Mouse (Mus musculus) myocyte (in vitro differentiated cells): ENCODE data around the gene Tcaf1. TPM values are rescaled to one million over a fixed set of nuclear protein-coding genes. Genes with fewer than 3 reads are reported as not detected.

Experiments used
- H3K27me3 ChIP-seq: one replicate; pipeline ENCODE4 v1.6.1; 2011; ENCODE audit not compliant: control insufficient read depth, insufficient read depth, insufficient read length
- H3K36me3 ChIP-seq: one replicate; pipeline ENCODE4 v1.6.1; 2011; ENCODE audit not compliant: control insufficient read depth, insufficient read depth
- H3K4me2 ChIP-seq: one replicate; pipeline ENCODE4 v1.6.1; 2011; ENCODE audit warnings: low read depth, control low read depth
- H3K4me3 ChIP-seq: one replicate; pipeline ENCODE4 v1.5.1; 2011; ENCODE audit warnings: mild to moderate bottlenecking, control low read depth, moderate library complexity
- H3K79me2 ChIP-seq: one replicate; pipeline ENCODE4 v1.6.1; 2011; ENCODE audit not compliant: control insufficient read depth, insufficient read depth
- H3ac ChIP-seq: one replicate; pipeline ENCODE4 v1.6.1; 2011; ENCODE audit not compliant: control insufficient read depth, insufficient read length
- CEBPB ChIP-seq: IDR thresholded peaks from 2 replicates; pipeline ENCODE4 v1.6.1; 2011; ENCODE audit warnings: mild to moderate bottlenecking, moderate library complexity; ENCODE audit not compliant: poor library complexity, insufficient read depth, severe bottlenecking
- E2F4 ChIP-seq: IDR thresholded peaks from one replicate; pipeline ENCODE4 v1.6.1; 2011; ENCODE audit warnings: mild to moderate bottlenecking, control low read depth, moderate library complexity; ENCODE audit not compliant: insufficient read depth
- MAX ChIP-seq: IDR thresholded peaks from one replicate; pipeline ENCODE4 v1.6.1; 2011; ENCODE audit warnings: low read depth, mild to moderate bottlenecking, control low read depth
- MYOD1 ChIP-seq, 3 experiments: IDR thresholded peaks; one replicate each; pipeline ENCODE4 v1.6.1; 2011; ENCODE audit warnings: control low read depth in 2 of 3, low read depth in 2 of 3, mild to moderate bottlenecking in 2 of 3, moderate library complexity in 1 of 3; ENCODE audit not compliant: insufficient read length in 2 of 3, control insufficient read depth in 1 of 3
- MYOG ChIP-seq, 3 experiments: IDR thresholded peaks; one replicate each; pipeline ENCODE4 v1.6.1; 2011; ENCODE audit warnings: control low read depth in 2 of 3, low read depth in 2 of 3, mild to moderate bottlenecking in 2 of 3; ENCODE audit not compliant: insufficient read length in 2 of 3, control insufficient read depth in 1 of 3, insufficient read depth in 1 of 3
- POLR2A ChIP-seq: IDR thresholded peaks from one replicate; pipeline ENCODE4 v1.6.1; 2011; ENCODE audit warnings: low read depth, mild to moderate bottlenecking, control low read depth, moderate library complexity; ENCODE audit not compliant: insufficient read length
- POLR2AphosphoS2 ChIP-seq: IDR thresholded peaks from one replicate; pipeline ENCODE4 v1.6.1; 2011; ENCODE audit warnings: low read depth, control low read depth; ENCODE audit not compliant: insufficient read length
- REST ChIP-seq: IDR thresholded peaks from one replicate; pipeline ENCODE4 v1.6.1; 2011; ENCODE audit warnings: mild to moderate bottlenecking, control low read depth, moderate library complexity; ENCODE audit not compliant: insufficient read depth, insufficient read length
- SRF ChIP-seq: IDR thresholded peaks from one replicate; pipeline ENCODE4 v1.6.1; 2011; ENCODE audit warnings: low read depth; ENCODE audit not compliant: control insufficient read depth, insufficient read length
- TCF12 ChIP-seq: IDR thresholded peaks from one replicate; pipeline ENCODE4 v1.6.1; 2011; ENCODE audit warnings: mild to moderate bottlenecking, control low read depth; ENCODE audit not compliant: poor library complexity, insufficient read depth, severe bottlenecking
- TCF3 ChIP-seq: IDR thresholded peaks from one replicate; pipeline ENCODE4 v1.6.1; 2011; ENCODE audit warnings: low read depth, control low read depth; ENCODE audit not compliant: insufficient read length
- USF1 ChIP-seq: IDR thresholded peaks from one replicate; pipeline ENCODE4 v1.6.1; 2011; ENCODE audit warnings: low read depth, mild to moderate bottlenecking, control low read depth, moderate library complexity
- polyA plus RNA-seq: library from polyadenylated mRNA; unstranded; fragments of >200 nt; fragmentation: generic; extraction: Trizol; gene quantifications from one replicate; pipeline ENCODE4 v1.2.1, GENCODE M21; 2012; ENCODE audit warnings: missing spikeins

Tcaf1 gene
- 15.9 TPM for polyA plus RNA-seq

- H3K36me3 ChIP-seq = no peaks in the 10 kb centered on the region
- H3ac ChIP-seq = no peak within 1 kb of the TSS
- TF ChIP-seq MYOG (IDR thresholded peaks at IDR 0.05; ENCODE audit: control insufficient read depth in 1 of 3, insufficient read depth in 1 of 3, insufficient read length in 2 of 3, low read depth in 2 of 3) = no peak
- no peak for TF ChIP-seq MAX
- no peak for TF ChIP-seq REST
- TF ChIP-seq MYOD1 (IDR thresholded peaks at IDR 0.05; ENCODE audit: control insufficient read depth in 1 of 3, insufficient read length in 2 of 3, low read depth in 2 of 3) = no peak
- no peak for TF ChIP-seq E2F4
- no peak for TF ChIP-seq TCF12
- TF ChIP-seq TCF3 = no peak
- TF ChIP-seq POLR2AphosphoS2 = no peak
- peak within 1 kb of the TSS; percentile 50 for H3K4me2 ChIP-seq
- H3K79me2 ChIP-seq = no peaks in the 10 kb centered on the region
- H3K4me3 ChIP-seq = peak within 1 kb of the TSS; percentile 20
- H3K27me3 ChIP-seq = no peaks in the 10 kb centered on the region
Measured at GRCm38 (mm10) chr6:42709291-42710211, at the start of gene Tcaf1. Gene Tcaf1, minus strand, starts transcription at chr6:42710088.

DNA sequence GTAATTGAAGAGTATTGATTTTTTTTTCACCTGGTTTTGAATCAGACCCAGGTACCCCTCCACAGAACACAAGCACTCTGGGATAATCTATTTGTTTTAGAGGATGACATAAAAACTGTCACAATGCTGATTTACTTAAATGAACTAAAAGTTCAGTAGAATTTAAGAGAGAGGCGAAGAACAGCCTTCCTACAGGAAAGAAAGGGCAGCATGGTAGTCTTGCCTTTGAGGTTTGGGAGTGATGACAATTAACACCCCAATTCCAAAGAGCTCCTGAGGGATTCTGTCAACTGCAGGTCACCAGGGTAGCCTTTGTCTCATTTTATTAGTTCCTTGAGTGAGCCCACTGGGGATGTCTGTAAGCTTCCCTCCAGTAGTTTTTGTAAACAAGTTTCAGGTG, 46.2 kb upstream of the Tcaf1 start, which contains the start of gene Olfr38:
Gene Olfr38, plus strand, starts transcription at position 301 of the 400 bp plus-strand sequence.
- Histone ChIP-seq H3K27me3 (no peaks in the 10 kb centered on the region), H3K4me2 (no peak within 1 kb of the TSS), H3K36me3 (no peaks in the 10 kb centered on the region), H3ac (no peak within 1 kb of the TSS), H3K4me3 (no peak within 1 kb of the TSS), H3K79me2 (no peaks in the 10 kb centered on the region)
- TF ChIP-seq CEBPB (no peak), MYOG (IDR thresholded peaks at IDR 0.05; ENCODE audit: control insufficient read depth in 1 of 3, insufficient read depth in 1 of 3, insufficient read length in 2 of 3, low read depth in 2 of 3) (no peak)

DNA sequence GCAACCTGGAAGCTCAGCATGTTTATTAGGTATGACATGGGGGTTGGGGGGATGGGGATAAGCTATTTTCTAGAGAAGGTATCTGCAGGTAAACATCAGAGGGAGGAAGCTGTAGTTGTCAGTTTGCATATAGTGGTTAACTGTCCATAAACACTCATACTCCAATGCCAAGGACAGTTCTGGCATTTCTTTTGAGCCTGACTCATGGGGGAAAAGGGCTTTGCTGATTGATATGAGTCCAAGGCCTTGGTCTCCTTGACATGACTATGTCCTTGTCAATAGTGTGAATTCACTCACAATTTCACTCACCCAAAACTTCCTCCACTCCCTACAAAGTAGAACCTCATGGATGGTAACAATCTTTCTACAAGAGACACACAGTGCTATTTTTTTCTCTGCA, 38.0 kb upstream of the Tcaf1 start:
- no peak overlapping the region for H3K4me3 ChIP-seq
- TF ChIP-seq USF1 (no peak), MYOG (IDR thresholded peaks at IDR 0.05; ENCODE audit: control insufficient read depth in 1 of 3, insufficient read depth in 1 of 3, insufficient read length in 2 of 3, low read depth in 2 of 3) (no peak), SRF (no peak), TCF3 (no peak), MAX (no peak)
- no peaks in the 10 kb centered on the region for H3K79me2 ChIP-seq
- no peaks in the 10 kb centered on the region for H3K36me3 ChIP-seq
- H3K4me2 ChIP-seq = no peak overlapping the region
- H3ac ChIP-seq = no peak overlapping the region
- H3K27me3 ChIP-seq = no peaks in the 10 kb centered on the region

DNA sequence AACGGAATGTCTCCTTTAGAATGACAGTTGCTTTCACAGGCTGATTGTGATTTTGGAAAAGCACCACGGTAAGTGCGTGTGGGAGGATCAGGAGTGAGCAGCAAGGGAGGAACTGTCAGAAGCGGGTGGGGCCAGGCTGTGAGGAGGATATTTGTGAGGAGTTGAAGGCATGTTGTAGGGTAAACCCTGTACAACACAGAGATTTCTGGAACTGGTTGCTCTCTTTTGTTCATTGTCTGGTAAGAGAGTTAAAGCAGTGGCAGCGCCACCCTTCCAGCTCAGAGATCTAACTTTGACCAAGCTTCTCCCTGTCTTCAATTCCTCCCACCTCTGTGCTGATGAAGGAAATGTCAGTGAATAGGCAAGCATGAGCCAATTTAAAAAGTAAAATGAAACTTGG, 32.4 kb upstream of the Tcaf1 start:
- H3K4me2 ChIP-seq = no peak overlapping the region
- H3ac ChIP-seq = no peak overlapping the region
- H3K4me3 ChIP-seq = no peak overlapping the region
- H3K79me2 ChIP-seq = no peaks in the 10 kb centered on the region
- no peaks in the 10 kb centered on the region for H3K36me3 ChIP-seq
- H3K27me3 ChIP-seq = no peaks in the 10 kb centered on the region
- TF ChIP-seq MYOG (IDR thresholded peaks at IDR 0.05; ENCODE audit: control insufficient read depth in 1 of 3, insufficient read depth in 1 of 3, insufficient read length in 2 of 3, low read depth in 2 of 3) = no peak
- TF ChIP-seq POLR2A = no peak
- TF ChIP-seq SRF = no peak
- no peak for TF ChIP-seq MYOD1 (IDR thresholded peaks at IDR 0.05; ENCODE audit: control insufficient read depth in 1 of 3, insufficient read length in 2 of 3, low read depth in 2 of 3)
- TF ChIP-seq CEBPB = no peak
- no peak for TF ChIP-seq TCF12
- no peak for TF ChIP-seq E2F4
- no peak for TF ChIP-seq REST
- TF ChIP-seq MAX = no peak
- TF ChIP-seq POLR2AphosphoS2 = no peak
- TF ChIP-seq TCF3 = no peak
- no peak for TF ChIP-seq USF1

DNA sequence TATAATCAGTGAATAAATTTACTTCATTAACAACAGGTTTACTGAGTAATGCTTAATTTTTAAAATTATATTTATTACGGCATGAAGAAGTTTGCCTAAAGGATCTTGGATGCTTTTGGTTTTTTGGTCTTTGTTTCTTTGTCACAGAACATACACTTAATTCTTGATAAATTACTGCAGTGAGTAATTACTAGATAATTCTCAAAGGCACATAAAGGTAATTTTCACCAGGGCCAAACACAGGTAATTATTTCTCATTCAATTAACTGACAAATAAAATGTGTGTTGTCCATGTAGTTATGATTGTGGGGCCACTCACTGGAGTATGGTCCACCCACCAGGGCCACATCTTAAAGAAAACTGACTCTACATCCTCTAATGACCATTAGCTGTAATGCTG, 29.2 kb upstream of the Tcaf1 start, which contains the start of gene Olfr453:
Gene Olfr453, plus strand, starts transcription at position 301 of the 400 bp plus-strand sequence.
- Histone ChIP-seq H3K79me2 (no peaks in the 10 kb centered on the region), H3K4me3 (no peak within 1 kb of the TSS), H3K27me3 (no peaks in the 10 kb centered on the region), H3K36me3 (no peaks in the 10 kb centered on the region), H3ac (no peak within 1 kb of the TSS), H3K4me2 (no peak within 1 kb of the TSS)
- TF ChIP-seq CEBPB = no peak
- TF ChIP-seq SRF = no peak
- TF ChIP-seq MAX = no peak
- TF ChIP-seq POLR2A = no peak
- TF ChIP-seq MYOG (IDR thresholded peaks at IDR 0.05; ENCODE audit: control insufficient read depth in 1 of 3, insufficient read depth in 1 of 3, insufficient read length in 2 of 3, low read depth in 2 of 3) = no peak
- TF ChIP-seq POLR2AphosphoS2 = no peak
- TF ChIP-seq USF1 = no peak
- no peak for TF ChIP-seq REST
- TF ChIP-seq MYOD1 (IDR thresholded peaks at IDR 0.05; ENCODE audit: control insufficient read depth in 1 of 3, insufficient read length in 2 of 3, low read depth in 2 of 3) = no peak
- TF ChIP-seq E2F4 = no peak
- no peak for TF ChIP-seq TCF3
- TF ChIP-seq TCF12 = no peak
